Mouse (Mus musculus): ENCODE results near the gene Fyco1.
A peak's percentile ranks its signal among the peaks of the same experiment; 100 is the strongest.

Fyco1 gene

DNA sequence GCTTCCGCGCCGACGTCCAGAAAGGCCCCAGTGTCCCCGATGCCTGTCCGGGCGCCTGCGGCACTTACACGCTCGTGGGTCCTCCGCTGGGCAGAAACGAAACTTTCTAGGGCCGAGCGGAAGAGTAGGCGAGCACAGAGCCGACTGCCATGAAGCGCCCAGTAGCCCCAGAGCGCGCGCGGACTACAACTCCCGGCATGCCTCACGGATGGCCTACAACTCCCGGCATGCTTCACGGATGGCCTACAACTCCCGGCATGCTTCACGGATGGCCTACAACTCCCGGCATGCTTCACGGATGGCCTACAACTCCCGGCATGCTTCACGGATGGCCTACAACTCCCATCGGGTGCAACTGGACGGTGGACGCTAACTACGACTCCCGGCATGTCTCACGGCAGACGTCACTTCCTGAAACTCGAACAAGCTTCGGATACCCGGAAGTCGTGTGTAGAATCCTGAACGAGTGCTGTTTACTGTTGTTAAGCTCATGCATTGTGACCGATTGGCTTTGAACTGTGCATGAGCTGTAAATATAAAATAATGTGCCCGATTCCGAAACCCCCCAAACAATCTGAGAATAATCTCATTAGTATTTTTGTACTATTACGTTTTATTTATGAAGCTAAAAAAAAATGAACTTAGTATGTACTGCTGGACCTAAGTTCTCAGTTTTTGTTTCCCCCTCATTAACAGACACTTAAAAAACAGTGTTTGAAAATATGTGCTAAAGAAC lies at the start of gene Fyco1:
Gene Fyco1 (minus strand): TSS at position 187 of the 736 bp plus-strand sequence.
- DNase-seq (ENCODE audit: low read depth, low spot score) = peak; percentile 97

- DNase-seq (ENCODE audit: low read depth, low spot score) = peak; percentile 79
These were observed 20.4 kb upstream of the Fyco1 start for GRCm38 (mm10) chr9:123872049-123872448.

- peak; percentile 61 for DNase-seq (ENCODE audit: low read depth, low spot score)
These were observed 17.6 kb upstream of the Fyco1 start for GRCm38 (mm10) chr9:123869167-123869784.

- no peak for DNase-seq (ENCODE audit: low read depth, low spot score)
These were observed 11.9 kb upstream of the Fyco1 start for GRCm38 (mm10) chr9:123863641-123864040.

- no peak for DNase-seq (ENCODE audit: low read depth, low spot score)
These were observed 11.4 kb upstream of the Fyco1 start for GRCm38 (mm10) chr9:123862895-123863616.

DNA sequence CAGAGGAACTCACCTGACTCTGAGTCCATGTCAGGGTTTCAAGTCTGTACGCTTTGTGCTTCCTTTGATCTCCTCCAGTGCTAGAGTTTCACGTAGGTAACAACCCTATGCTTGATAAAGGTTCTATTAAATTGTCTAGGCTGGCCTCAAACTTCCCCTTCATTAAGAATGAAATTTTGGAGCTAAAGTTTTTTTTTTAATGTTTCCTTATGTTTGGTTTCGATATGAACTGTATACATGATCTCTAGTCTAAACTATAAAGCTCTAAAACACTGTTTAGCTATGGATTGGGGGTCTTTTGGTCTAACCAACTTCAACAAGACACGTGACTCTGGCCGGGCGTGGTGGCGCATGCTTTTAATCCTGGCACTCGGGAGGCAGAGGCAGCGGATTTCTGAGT lies 10.2 kb upstream of the Fyco1 start, which contains the start of gene Xcr1:
Gene Xcr1 (minus strand): TSS at position 101 of the 400 bp plus-strand sequence.
- DNase-seq (ENCODE audit: low read depth, low spot score) = no peak

GRCm38 (mm10) chr9:123856836-123857235 lies 5.1 kb upstream of the Fyco1 start:
- no peak for DNase-seq (ENCODE audit: low read depth, low spot score)

DNA sequence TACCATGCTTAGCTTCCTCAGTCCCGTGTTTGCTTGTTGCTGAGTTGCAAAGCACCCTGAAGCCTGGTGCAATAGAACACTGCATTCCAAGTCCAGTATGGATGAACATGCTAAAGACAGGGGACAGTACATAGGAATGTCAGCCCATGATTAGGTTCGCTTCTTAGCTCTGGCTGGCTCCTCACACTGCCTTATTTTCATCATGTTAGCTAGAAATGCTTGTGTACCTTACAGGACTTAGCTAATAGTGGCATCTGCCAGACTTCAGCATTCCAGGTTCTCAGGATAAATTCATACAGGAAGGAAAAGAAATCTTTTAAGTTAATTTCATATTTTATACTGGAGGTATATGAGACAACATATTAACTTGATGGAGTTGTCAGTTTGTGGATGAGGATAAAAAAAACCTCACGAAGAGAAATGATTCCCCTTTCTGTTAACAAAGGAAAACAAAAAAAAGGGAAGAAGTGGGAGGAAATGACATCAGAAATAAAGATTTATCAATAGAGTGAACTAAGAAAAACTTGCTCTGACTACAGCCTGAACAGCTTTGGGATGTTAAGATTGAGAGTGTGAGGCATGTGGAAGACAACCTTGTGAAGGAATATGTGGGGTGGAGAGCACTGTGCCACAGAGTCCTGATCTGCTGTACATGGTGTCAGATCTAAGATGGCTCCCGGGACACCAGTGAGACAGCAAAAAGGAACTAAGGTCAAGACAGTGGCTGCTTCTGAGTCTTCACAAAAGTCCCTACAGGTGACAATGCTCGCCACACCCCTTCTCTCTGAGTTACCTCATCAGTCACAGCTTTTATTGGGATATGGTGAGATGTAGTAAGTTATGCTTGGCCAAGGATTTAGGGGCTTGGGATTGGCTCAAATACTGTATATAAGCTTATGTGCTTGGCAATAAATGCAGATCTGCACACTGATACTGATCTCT lies 1.0 kb upstream of the Fyco1 start:
- peak; percentile 38 for DNase-seq (ENCODE audit: low read depth, low spot score)

- DNase-seq (ENCODE audit: low read depth, low spot score) = peak; percentile 82
These were observed 512 bp downstream of the Fyco1 start for GRCm38 (mm10) chr9:123851062-123851712.

GRCm38 (mm10) chr9:123850705-123851061 lies 1.0 kb downstream of the Fyco1 start:
- DNase-seq (ENCODE audit: low read depth, low spot score) = peak; percentile 62

DNA sequence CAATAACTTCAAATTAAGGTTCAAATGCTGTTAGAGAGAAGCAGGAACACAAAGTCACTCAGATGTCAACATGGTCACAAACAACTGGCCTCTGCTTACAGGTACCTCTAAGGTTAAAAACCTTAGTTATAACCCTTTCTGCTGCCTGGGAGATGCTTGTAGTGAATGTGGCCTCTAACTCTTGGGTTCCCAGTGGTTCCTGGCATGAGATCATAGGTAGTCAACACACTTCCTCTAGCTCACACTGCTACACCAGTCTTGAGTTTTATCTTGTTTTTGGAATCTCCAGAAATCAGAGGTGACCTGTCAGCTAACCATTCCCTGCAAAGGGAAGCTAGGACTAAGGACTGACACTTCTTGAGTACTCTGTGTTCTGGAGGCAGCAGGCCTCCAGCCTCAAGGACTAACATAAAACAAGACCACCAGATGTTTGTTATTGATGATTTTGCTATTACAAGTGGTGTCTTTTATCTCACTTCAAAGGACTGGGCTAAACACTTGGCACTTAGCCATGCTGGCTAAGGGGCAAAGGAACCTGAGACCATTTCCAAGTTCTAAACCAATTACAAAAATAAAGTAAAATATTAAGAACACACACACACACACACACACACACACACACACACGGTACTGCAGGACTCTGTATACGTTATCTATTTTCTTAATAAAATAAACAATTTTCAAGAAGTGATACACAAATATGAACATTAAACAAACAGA lies 1.6 kb downstream of the Fyco1 start:
- DNase-seq (ENCODE audit: low read depth, low spot score) = peak; percentile 22

DNA sequence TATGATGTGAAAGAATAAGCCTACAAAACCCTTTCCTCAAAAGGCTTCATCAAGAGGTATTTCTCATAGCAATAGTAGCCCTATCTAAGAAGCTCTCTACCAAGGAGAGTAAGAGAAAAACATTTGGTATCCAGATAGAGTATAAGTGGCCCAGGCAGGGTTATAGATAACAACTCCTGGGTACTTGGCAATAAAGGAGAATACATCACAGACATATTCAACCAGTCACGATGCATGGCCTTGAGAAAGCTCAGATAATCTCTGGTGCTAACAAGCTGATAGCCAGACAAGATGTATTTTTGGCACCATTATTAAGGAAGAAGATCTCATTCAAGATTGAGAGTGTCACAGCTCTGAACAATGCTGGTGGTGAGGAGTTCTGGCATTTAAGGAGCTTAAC lies 5.2 kb downstream of the Fyco1 start:
- no peak for DNase-seq (ENCODE audit: low read depth, low spot score)

- peak; percentile 37 for DNase-seq (ENCODE audit: low read depth, low spot score)
These were observed 6.6 kb downstream of the Fyco1 start for GRCm38 (mm10) chr9:123845120-123845519.

DNA sequence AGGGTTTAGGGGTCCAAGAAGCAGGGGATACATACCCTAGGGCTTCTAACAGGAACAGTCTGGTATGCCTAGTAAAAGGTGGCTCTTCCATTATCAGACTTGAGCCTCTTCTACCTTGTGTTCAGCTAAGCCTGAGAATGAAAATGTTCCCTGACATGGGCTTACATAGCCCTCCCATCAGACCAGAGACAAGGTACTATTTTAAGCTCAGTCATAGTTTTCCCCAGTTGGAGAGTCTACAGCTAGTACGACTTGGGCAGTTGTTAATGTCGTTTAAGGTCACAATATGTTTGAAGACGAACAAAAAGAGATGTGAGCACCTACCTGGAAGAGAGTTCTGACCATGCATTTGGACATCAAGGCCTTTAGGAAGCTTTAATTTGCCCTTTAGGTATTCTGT lies 7.2 kb downstream of the Fyco1 start:
- DNase-seq (ENCODE audit: low read depth, low spot score) = no peak

DNA sequence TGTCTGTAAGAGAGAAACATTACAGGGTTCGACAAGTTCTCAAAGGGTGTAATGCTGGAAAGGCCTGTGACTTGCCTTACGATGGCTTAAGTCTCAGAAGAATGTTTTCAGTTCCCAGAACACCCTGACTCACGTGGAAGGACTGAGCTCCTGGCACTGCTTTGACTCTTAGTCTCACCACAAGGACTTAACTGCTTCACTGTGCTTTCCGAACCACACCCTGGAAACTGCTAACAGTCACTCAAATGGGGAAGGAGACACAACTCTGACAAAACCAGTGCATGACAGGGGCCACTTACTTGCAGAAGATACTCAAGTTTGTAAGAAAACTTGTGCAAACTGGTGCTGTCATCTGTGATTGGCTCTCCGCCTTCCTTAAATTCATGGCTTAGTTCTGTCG lies 11.5 kb downstream of the Fyco1 start:
- no peak for DNase-seq (ENCODE audit: low read depth, low spot score)

GRCm38 (mm10) chr9:123835851-123836250 lies 15.8 kb downstream of the Fyco1 start:
- DNase-seq (ENCODE audit: low read depth, low spot score) = peak; percentile 14

- DNase-seq (ENCODE audit: low read depth, low spot score) = no peak
These were observed 22.8 kb downstream of the Fyco1 start for GRCm38 (mm10) chr9:123828916-123829315.

GRCm38 (mm10) chr9:123826631-123827030 lies 25.1 kb downstream of the Fyco1 start:
- no peak for DNase-seq (ENCODE audit: low read depth, low spot score)

DNA sequence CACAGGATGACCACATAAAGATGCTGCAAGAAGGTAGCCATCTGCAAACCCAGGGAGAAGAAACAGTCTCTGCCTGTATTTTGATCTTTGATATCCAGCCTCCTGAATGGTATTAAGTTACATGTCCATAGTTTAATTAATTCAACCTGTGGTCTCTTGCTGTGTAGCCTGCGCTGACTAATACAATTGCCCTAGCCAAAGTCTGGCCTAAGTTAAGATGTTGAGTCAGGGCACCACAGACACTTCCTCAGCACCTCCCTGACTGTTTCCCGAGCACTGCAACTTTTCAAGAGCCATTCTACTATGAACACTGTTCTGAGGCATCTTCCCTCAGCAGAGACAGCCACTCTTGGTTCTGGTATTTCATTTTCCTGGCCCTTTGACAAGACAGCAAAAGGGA lies 33.1 kb downstream of the Fyco1 start:
- DNase-seq (ENCODE audit: low read depth, low spot score) = no peak

- no peak for DNase-seq (ENCODE audit: low read depth, low spot score)
These were observed 35.7 kb downstream of the Fyco1 start for GRCm38 (mm10) chr9:123815996-123816395.
